16 mouse cellular contexts compared by ENCODE assay signal in the genomic region with DNA sequence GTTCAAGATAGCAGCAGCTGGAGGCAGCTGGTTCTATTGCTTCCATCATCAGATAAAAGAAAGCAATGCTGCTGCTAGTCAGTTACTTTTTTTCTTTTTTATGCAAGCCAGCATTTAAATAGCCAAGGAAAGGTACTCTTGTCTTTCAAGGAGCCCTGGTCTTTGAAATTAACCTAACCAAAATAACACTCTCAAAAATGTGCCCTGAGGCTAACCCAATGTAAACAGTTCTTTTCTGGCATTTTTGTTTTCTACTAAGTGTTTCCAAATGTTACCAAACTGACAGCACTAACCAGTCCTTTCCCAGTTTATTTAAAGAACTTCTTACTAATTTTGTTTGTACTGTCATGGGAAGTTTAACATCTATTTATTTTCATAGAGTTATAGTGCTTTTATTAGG.
"Had no signal": no experiment of that assay in that cellular context is flagged by ENCODE, and none has a peak within 500 bp of the region (broad histone marks: within the 10 kb centered on the region; RNA-seq: fewer than 3 reads in every experiment).

No protein-coding gene starts in this region.

- H3K4me2 ChIP-seq: limb, embryonic 13.5 days; liver, embryonic 12.5 days; liver, embryonic 15.5 days; lung, embryonic 15.5 days; midbrain, embryonic 11.5 days had no signal

- H3K9me3 ChIP-seq: limb, embryonic 10.5 days; limb, embryonic 13.5 days; liver, embryonic 12.5 days; liver, embryonic 15.5 days; lung, embryonic 15.5 days had no signal

- H3K27ac ChIP-seq: layer of hippocampus, adult 2 months; limb, embryonic 10.5 days; limb, embryonic 13.5 days; liver, embryonic 12.5 days; liver, embryonic 15.5 days; lung, embryonic 15.5 days had no signal

- DNase-seq: kidney, postnatal 14 days; layer of hippocampus, adult 9-11 months; liver; lung, adult 18-20 months; lung, postnatal 10 days; lung, postnatal 4 days; midbrain, embryonic 14.5 days; thymus, adult 18-20 months; thymus, postnatal 36 days had no signal

- H3K27me3 ChIP-seq: limb, embryonic 13.5 days; liver, embryonic 12.5 days; liver, embryonic 15.5 days; lung, embryonic 15.5 days had no signal

- ATAC-seq: liver, embryonic 12.5 days had no signal

- H3K36me3 ChIP-seq: limb, embryonic 10.5 days; limb, embryonic 13.5 days; liver, embryonic 12.5 days; liver, embryonic 15.5 days; lung, embryonic 15.5 days had no signal

- H3K4me3 ChIP-seq: layer of hippocampus, adult 2 months; limb, embryonic 10.5 days; limb, embryonic 13.5 days; liver, embryonic 12.5 days; liver, embryonic 15.5 days; lung, embryonic 15.5 days had no signal

- H3K9ac ChIP-seq: limb, embryonic 13.5 days; liver, embryonic 12.5 days; liver, embryonic 15.5 days; lung, embryonic 15.5 days had no signal

- H3K4me1 ChIP-seq: limb, embryonic 10.5 days; limb, embryonic 13.5 days; liver, embryonic 12.5 days; liver, embryonic 15.5 days; lung, embryonic 15.5 days had no signal
